Mouse (Mus musculus): ENCODE measurements around the gene Zfp689.

- TF ChIP-seq CTCF (conservative IDR thresholded peaks at IDR 0.05; ENCODE audit: low read length): no peak
- no peak for TF ChIP-seq NANOG (IDR thresholded peaks at IDR 0.05; ENCODE audit: borderline replicate concordance, low read length)
Measured at GRCm38 (mm10) chr7:127474378-127475070, 25.6 kb upstream of the Zfp689 start.
